Mouse (Mus musculus) ES-E14 (cell line): ENCODE measurements around the gene Ormdl2.

Experiments used
- CHD2 ChIP-seq: IDR thresholded peaks from 2 replicates; pipeline ENCODE4 v1.6.1; 2014; ENCODE audit warnings: mild to moderate bottlenecking, low read depth, low read length, inconsistent platforms
- HCFC1 ChIP-seq: IDR thresholded peaks from 2 replicates; pipeline ENCODE4 v1.6.1; 2012; ENCODE audit warnings: low read length, inconsistent platforms, borderline replicate concordance; ENCODE audit not compliant: insufficient read depth

DNA sequence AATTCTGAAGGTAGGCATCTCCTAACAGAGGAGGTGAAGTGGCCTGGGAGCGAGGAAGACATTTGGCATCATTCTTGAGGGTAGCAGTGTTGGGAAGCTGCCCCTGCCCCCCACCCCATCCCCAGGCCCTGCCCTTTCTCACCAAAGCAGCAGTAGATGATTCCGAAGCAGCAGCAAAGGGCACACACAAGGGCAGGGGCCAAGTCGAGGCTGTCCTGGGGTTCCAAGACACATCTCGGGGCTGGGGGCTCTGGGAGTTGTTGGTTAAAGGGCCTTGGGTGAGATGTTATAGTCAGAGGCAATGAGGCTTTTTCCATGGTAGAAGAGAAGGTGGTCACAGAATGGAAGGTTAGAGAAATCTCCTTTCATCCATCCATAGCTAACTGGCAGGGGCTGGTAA, 18.5 kb downstream of the Ormdl2 start:
- TF ChIP-seq HCFC1 (no peak), CHD2 (no peak)
